ENCODE assay signal across 18 mouse cellular contexts in the genomic region with DNA sequence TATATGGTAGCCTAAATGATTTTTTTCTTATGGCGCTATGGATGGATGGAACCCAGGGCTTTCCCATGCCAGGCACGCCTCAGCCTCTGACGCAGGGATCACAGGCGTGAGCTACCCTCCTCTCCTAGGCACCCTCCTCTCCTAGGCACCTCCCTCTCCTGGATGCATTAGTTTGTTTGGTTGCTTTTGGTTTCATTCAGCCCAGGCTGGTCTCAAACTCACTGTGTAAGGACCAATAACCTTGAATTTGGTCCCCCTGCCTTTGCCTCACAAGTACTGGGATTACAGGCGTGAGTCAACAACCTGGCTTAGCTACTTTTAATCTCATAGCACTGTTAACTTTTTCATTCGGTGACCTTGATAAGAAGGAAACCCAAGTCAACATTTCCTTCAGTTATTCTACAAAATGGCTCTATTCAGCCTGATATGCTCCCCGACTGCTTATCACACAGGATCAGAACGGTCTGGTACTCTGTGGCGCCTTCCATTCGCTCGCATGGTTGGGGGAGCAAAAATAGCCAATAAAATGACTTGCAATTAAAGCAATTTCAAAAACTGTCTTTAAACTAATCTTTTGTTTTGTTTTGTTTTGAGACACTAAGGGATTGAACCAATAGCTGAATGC. TPM values are rescaled to one million over a fixed set of nuclear protein-coding genes. Genes with fewer than 3 reads are reported as not detected.
DNase-seq lines count a peak whose midpoint lies in the region; ATAC-seq lines count a peak whose summit lies in the region.
"Had no signal": no experiment of that assay in that cellular context is flagged by ENCODE, and none has a peak within 500 bp of the region (broad histone marks: within the 10 kb centered on the region; RNA-seq: fewer than 3 reads in every experiment).

No protein-coding gene starts in this region.

- H3K9me3 ChIP-seq in erythroblast, embryonic 14.5 days (ENCODE audit: control insufficient read depth, low read length): no peaks in the 10 kb centered on the region
- no peaks in the 10 kb centered on the region for H3K9me3 ChIP-seq in liver, embryonic 16.5 days (replicated peaks; ENCODE audit: control insufficient read depth, low read length)
- H3K9me3 ChIP-seq in kidney, embryonic 16.5 days (ENCODE audit: low read length): peaks cover 4% of the 10 kb centered on the region; the same call in 1 of the 2 replicates
- H3K9me3 ChIP-seq in heart, embryonic 12.5 days (replicated peaks): no peaks in the 10 kb centered on the region
- H3K9me3 ChIP-seq: forebrain, embryonic 15.5 days; heart, embryonic 15.5 days; midbrain, embryonic 10.5 days had no signal

- peak; percentile 22 to 58 for DNase-seq in spleen, postnatal 4 days (ENCODE audit: low spot score in 2 of 2)
- DNase-seq in spleen, adult 18-20 months: no peak
- DNase-seq in cerebellum, adult 18-20 months: no peak
- DNase-seq: cerebellum, adult 11-12 months; cerebellum, postnatal 36 days; kidney, adult 11 months; kidney, postnatal 10 days; right cerebral cortex, postnatal 4 days; thymus, adult 2 months had no signal

- peak overlapping the region; percentile 58 for H3K4me3 ChIP-seq in erythroblast, embryonic 14.5 days (replicated peaks)
- H3K4me3 ChIP-seq in liver, embryonic 16.5 days (ENCODE audit: low read depth, low read length): peak overlapping the region; percentile 39
- no peak overlapping the region for H3K4me3 ChIP-seq in kidney, embryonic 16.5 days (ENCODE audit: low read length)
- no peak overlapping the region for H3K4me3 ChIP-seq in heart, embryonic 12.5 days
- H3K4me3 ChIP-seq: forebrain, embryonic 15.5 days; heart, embryonic 15.5 days; left cerebral cortex, adult 2 months; midbrain, embryonic 10.5 days had no signal

- peak overlapping the region; percentile 82 for H3K27ac ChIP-seq in liver, embryonic 16.5 days (ENCODE audit: low read length)
- no peak overlapping the region for H3K27ac ChIP-seq in kidney, embryonic 16.5 days (ENCODE audit: low read length)
- H3K27ac ChIP-seq in heart, embryonic 12.5 days (ENCODE audit: poor library complexity, severe bottlenecking): no peak overlapping the region
- H3K27ac ChIP-seq: forebrain, embryonic 15.5 days; heart, embryonic 15.5 days; hindbrain, postnatal 0 days; left cerebral cortex, adult 2 months; midbrain, embryonic 10.5 days had no signal

- 0 out of 2 replicates have a peak overlapping the region, but pooled peaks have one; percentile 29 for H3K9ac ChIP-seq in liver, embryonic 16.5 days (ENCODE audit: low read depth, low read length)
- no peak overlapping the region for H3K9ac ChIP-seq in kidney, embryonic 16.5 days (replicated peaks; ENCODE audit: low read length)
- H3K9ac ChIP-seq in heart, embryonic 12.5 days: no peak overlapping the region
- H3K9ac ChIP-seq: forebrain, embryonic 15.5 days; heart, embryonic 15.5 days had no signal

- ATAC-seq in liver, embryonic 16.5 days (ENCODE audit: low read depth): peak; percentile 76
- ATAC-seq in kidney, embryonic 16.5 days (ENCODE audit: low FRiP score, low TSS enrichment): no peak
- no peak for ATAC-seq in heart, embryonic 12.5 days (ENCODE audit: insufficient number of reproducible peaks, low FRiP score)
- ATAC-seq: forebrain, embryonic 15.5 days; hindbrain, postnatal 0 days had no signal

- H3K4me2 ChIP-seq in liver, embryonic 16.5 days (ENCODE audit: low read depth, low read length): peak overlapping the region; percentile 45
- H3K4me2 ChIP-seq in kidney, embryonic 16.5 days (replicated peaks; ENCODE audit: low read depth, low read length): no peak overlapping the region
- H3K4me2 ChIP-seq in heart, embryonic 12.5 days: no peak overlapping the region
- H3K4me2 ChIP-seq: forebrain, embryonic 15.5 days; heart, embryonic 15.5 days had no signal

- peaks cover 47% of the 10 kb centered on the region for H3K4me1 ChIP-seq in erythroblast, embryonic 14.5 days (ENCODE audit: control insufficient read depth)
- H3K4me1 ChIP-seq in liver, embryonic 16.5 days (ENCODE audit: control insufficient read depth, low read depth, low read length): peaks cover 32% of the 10 kb centered on the region
- 0 out of 2 replicates have a peak, but pooled peaks cover 3% of the 10 kb centered on the region for H3K4me1 ChIP-seq in kidney, embryonic 16.5 days (ENCODE audit: insufficient read depth, low read length)
- H3K4me1 ChIP-seq in heart, embryonic 12.5 days (replicated peaks): peaks cover 18% of the 10 kb centered on the region
- H3K4me1 ChIP-seq: forebrain, embryonic 15.5 days had no signal

- H3K36me3 ChIP-seq in erythroblast, embryonic 14.5 days (ENCODE audit: control insufficient read depth): peaks cover 44% of the 10 kb centered on the region
- H3K36me3 ChIP-seq in liver, embryonic 16.5 days (ENCODE audit: control insufficient read depth, insufficient read depth): peaks cover 13% of the 10 kb centered on the region
- peaks cover 7% of the 10 kb centered on the region; the same call in 1 of the 2 replicates for H3K36me3 ChIP-seq in kidney, embryonic 16.5 days (ENCODE audit: insufficient read depth, low read length)
- peaks cover 26% of the 10 kb centered on the region for H3K36me3 ChIP-seq in heart, embryonic 12.5 days

- H3K27me3 ChIP-seq in erythroblast, embryonic 14.5 days (ENCODE audit: control insufficient read depth): no peaks in the 10 kb centered on the region
- no peaks in the 10 kb centered on the region for H3K27me3 ChIP-seq in liver, embryonic 16.5 days (ENCODE audit: control insufficient read depth, insufficient read depth, low read depth, low read length)
- H3K27me3 ChIP-seq in kidney, embryonic 16.5 days (ENCODE audit: insufficient read depth, low read length): no peaks in the 10 kb centered on the region
- no peaks in the 10 kb centered on the region for H3K27me3 ChIP-seq in heart, embryonic 12.5 days (replicated peaks)
- H3K27me3 ChIP-seq: forebrain, embryonic 15.5 days; heart, embryonic 15.5 days had no signal

- 39% methylated on average over 11 of the region's 11 CpGs for WGBS in liver, embryonic 16.5 days (ENCODE audit: insufficient replicate concordance)
- WGBS in kidney, embryonic 16.5 days: 84% methylated on average over 11 of the region's 11 CpGs
- 67% methylated on average over 11 of the region's 11 CpGs for WGBS in heart, embryonic 12.5 days

RNA-seq across cellular contexts. Expression of a gene that starts 11.6 kb away (rescaled TPM):
- polyA plus RNA-seq in erythroblast, embryonic 14.5 days (2012): 0.42 and 0.55 TPM in 2 replicates
- 10.9 and 11.5 TPM in 2 replicates for polyA plus RNA-seq in liver, embryonic 16.5 days (2015; fragmentation: Nextera tagmentation; extraction: Ambion mirVana)
- 14.5 and 15.9 TPM in 2 replicates for polyA plus RNA-seq in kidney, embryonic 16.5 days (2015; fragmentation: Nextera tagmentation; extraction: Ambion mirVana)
- 24.0 and 25.4 TPM in 2 replicates for polyA plus RNA-seq in heart, embryonic 12.5 days (2016; fragmentation: Nextera tagmentation; extraction: Ambion mirVana)

RNA-seq across cellular contexts. Expression of a gene that starts 54.6 kb away (rescaled TPM):
- polyA plus RNA-seq in erythroblast, embryonic 14.5 days (2012): 1.2 and 1.8 TPM in 2 replicates
- 2.8 and 3.6 TPM in 2 replicates for polyA plus RNA-seq in liver, embryonic 16.5 days (2015; fragmentation: Nextera tagmentation; extraction: Ambion mirVana)
- 11.9 and 15.0 TPM in 2 replicates for polyA plus RNA-seq in kidney, embryonic 16.5 days (2015; fragmentation: Nextera tagmentation; extraction: Ambion mirVana)
- polyA plus RNA-seq in heart, embryonic 12.5 days (2016; fragmentation: Nextera tagmentation; extraction: Ambion mirVana): 8.6 and 9.8 TPM in 2 replicates

Comparison
In these comparisons a context has a peak if more than half of its experiments do, and no peak if none do; other contexts are left out.
1. DNase-seq: peak in spleen, postnatal 4 days (2 of 2); none in spleen, adult 18-20 months (0 of 2) and cerebellum, adult 18-20 months (0 of 2).
2. H3K4me3 ChIP-seq: peak in erythroblast, embryonic 14.5 days (single experiment) and liver, embryonic 16.5 days (single experiment); none in kidney, embryonic 16.5 days (single experiment) and heart, embryonic 12.5 days (single experiment).